Mouse (Mus musculus): ENCODE measurements around the gene Hipk2.
"Not testable (repeated sequence)": the region's sequence is repeated elsewhere in the genome, so short reads cannot be mapped to it uniquely, and the experiment has no call there.

Gene Hipk2

DNA sequence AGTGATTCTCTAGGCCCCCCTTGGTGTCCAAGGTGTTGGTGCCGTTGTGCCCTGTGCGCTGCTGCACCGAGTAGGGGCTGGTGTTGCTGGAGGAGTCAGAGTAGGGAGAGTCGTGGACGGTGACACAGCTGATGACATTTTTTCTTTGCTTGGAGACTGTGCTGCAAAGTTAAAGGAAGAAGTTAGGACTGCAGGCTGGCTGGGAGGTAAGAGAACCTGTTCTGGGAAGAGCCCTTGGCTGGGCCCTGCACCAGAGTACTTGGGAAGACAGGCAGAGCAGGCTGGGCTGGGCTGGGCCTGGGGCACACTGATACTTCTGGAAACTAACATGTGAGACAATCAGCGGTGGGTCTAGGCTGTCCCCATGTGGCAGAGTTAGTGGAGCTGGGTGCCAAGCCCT, 172.4 kb downstream of the Hipk2 start:
- DNase-seq (ENCODE audit: extremely low spot score) = no peak

DNA sequence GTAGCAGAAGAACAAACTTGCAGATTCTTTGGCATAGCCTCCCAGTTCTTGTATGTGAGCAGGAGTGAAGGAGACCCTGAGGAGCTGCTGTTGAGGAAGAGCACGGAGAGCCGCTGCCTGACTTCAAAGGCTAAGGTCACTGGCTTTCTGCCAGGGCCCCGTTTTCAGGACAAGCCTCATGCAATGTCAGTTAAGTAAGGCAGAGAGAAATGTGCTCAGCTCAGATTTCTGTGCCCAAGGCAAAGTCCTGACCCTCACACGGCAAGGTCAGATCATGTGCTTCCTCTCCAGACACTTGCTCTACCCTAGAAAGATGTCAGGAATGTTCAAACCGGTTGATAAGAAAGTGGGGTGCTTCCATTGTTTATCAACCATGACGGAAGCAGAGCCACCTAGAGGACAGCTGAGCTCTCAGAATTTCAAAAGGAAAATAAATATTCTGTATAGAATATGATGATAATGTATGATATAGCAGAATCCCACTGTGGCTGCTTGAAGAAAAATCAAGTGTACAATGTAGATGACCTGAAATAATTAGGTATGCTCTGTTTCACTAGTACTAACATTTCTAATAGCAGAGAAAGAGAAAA, 173.1 kb downstream of the Hipk2 start:
- no peak for DNase-seq (ENCODE audit: extremely low spot score)

GRCm38 (mm10) chr6:38701421-38701820, 174.5 kb downstream of the Hipk2 start:
- DNase-seq (ENCODE audit: extremely low spot score) = no peak

DNA sequence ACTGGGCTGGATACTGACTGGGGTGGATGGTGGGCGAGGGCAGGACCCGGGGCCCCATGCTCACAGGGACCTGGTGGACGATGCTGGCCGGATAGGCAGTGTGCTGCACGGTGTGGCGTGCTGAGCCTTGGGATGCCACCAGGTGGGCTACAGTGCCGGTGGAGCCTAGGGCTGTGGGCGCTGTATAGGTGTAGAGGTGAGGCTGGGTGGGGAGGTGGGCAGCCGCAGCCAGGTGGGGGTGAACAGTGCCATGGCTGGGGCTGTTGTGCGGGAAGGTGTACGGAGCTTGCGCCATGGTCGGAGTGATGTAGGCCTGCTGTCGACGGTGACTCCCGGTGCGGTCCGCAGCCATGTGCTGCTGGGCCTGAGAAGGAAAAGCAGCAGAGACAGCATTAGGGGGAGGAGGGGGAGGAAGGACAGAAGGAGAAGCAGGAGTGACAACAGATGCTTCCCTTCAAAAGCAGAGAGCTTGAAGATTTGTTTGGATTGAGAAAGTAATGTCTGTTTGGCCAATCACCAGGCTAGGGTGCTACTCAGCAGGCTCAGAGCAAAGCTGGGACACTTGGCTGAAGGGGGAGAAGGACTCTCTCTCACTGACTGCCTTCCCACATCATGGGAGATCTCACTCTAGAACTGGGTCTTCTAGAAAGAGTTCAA, 177.6 kb downstream of the Hipk2 start:
- DNase-seq (ENCODE audit: extremely low spot score) = no peak

GRCm38 (mm10) chr6:38696570-38696969, 179.4 kb downstream of the Hipk2 start:
- DNase-seq (ENCODE audit: extremely low spot score) = no peak

- peak; percentile 76 for DNase-seq (ENCODE audit: extremely low spot score)
Observed at GRCm38 (mm10) chr6:38695380-38696054, 180.4 kb downstream of the Hipk2 start.

- no peak for DNase-seq (ENCODE audit: extremely low spot score)
Observed at GRCm38 (mm10) chr6:38692556-38692955, 183.4 kb downstream of the Hipk2 start.

GRCm38 (mm10) chr6:38691052-38691451, 184.9 kb downstream of the Hipk2 start:
- no peak for DNase-seq (ENCODE audit: extremely low spot score)

DNA sequence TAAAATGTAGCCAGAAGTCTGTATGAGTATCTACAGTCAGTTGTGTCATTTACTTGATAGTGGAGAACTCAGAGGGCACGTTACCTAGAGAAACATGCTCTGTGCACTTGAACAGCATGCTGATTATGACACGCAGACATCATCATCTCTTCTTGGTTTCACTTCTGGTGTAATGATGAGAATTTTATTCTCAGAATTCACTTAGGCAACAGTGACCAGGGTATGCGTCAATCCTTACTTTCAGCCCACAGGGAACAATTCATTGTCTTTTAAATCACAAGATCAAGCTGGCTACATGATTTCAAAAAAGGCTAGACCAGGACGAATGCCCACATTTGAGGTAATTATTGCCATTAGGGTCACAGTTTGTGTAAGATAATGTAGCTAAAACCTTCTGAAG, 185.3 kb downstream of the Hipk2 start:
- DNase-seq (ENCODE audit: extremely low spot score) = no peak

DNA sequence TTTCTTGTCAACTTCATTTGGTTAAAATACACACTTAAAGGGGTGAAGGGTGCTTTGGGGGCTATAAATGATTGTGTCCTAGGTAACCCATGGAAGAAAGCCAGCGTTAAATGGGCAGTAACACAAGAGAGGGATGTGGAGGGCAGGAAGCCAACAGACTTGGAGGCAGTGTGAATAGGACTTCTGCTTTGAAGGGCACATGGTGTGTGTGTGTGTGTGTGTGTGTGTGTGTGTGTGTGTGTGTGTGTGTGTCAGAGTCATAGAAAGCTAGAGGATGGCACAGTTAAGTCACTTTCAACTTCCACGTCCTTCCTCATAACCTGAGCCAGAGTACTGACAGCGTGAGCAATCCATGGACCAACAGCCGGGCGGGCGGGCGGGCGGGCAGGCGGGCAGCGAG, 187.1 kb downstream of the Hipk2 start:
- no peak for DNase-seq (ENCODE audit: extremely low spot score)

- no peak for DNase-seq (ENCODE audit: extremely low spot score)
Observed at GRCm38 (mm10) chr6:38687216-38687615, 188.7 kb downstream of the Hipk2 start.

DNA sequence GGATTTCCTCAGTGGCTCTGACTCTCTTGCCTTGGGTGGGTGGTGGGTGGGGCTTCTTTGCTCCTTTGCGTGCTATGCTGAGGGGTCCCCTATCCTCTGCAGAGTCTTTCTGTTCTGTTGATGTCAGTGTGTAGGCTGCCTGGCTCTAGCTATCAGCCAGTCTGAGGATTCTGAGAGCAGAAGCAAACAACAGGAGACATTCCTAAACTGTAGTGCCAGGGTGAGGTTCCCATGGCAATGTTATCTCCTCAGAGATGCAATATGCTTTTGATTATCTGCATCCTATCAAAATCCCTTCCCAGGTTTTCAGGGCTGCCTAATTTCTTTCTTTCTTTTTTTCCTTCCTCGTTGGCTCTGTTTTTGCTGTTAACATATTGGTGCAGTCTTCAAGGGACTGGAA, 193.4 kb downstream of the Hipk2 start:
- no peak for DNase-seq (ENCODE audit: extremely low spot score)

GRCm38 (mm10) chr6:38677629-38678028, 198.3 kb downstream of the Hipk2 start:
- no peak for DNase-seq (ENCODE audit: extremely low spot score)

DNA sequence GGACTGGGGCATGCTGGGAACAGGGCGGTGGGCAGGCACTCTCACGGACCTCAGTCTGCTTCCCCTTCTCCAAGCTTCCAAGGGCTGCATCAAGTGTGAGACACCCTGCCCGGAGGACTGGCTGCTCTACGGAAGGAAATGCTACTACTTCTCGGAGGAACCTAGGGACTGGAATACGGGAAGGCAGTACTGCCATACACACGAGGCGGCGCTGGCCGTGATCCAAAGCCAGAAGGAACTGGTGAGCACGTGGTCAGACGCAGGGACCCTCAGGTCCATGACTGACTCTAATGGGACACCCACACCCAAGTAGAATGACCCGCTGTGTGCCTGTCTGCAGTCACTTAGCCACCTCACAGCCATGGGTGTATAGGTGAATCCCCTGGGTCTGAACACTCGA, 199.2 kb downstream of the Hipk2 start:
- no peak for DNase-seq (ENCODE audit: extremely low spot score)

DNA sequence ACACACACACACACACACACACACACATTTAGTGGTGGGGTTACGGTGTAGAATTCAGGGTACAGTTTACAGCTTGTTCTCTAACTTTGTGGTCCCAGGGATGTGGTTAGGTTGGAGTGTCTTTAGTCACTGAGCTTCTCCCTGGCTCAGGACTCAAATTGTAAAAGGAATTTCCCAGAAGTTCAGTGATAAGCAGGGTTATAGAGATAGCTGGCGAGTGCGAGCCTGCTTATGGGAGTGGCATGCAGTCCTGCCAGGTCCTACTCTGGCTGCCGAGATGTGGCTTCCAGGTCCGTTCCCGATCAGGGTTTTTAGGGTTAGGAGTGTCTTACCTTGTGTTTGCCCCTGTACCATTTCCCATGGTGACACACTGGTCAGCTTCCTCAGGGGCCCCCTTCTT, 199.7 kb downstream of the Hipk2 start:
- DNase-seq (ENCODE audit: extremely low spot score) = no peak

DNA sequence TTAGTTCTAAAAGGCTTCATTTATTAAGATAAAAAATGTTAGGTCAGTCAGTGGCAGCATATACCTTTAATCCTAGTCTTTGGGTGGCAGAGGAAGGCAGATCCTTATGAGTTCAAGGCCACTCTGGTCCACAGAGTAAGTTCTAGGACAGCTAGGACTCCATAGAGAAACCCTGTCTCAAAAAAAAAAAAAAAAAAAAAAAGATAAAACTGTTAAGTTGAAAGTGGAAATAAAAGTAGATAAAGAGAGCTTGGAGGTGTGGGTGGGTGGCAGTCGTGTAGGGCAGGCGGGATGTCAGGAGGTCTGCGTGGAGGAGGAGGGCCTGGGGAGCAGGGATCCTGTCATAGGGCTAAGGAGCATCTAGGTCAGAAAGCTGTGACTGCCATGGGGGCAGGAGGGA, 204.0 kb downstream of the Hipk2 start:
- DNase-seq (ENCODE audit: extremely low spot score) = no peak

- DNase-seq (ENCODE audit: extremely low spot score) = no peak
Observed at GRCm38 (mm10) chr6:38671270-38671669, 204.7 kb downstream of the Hipk2 start.

DNA sequence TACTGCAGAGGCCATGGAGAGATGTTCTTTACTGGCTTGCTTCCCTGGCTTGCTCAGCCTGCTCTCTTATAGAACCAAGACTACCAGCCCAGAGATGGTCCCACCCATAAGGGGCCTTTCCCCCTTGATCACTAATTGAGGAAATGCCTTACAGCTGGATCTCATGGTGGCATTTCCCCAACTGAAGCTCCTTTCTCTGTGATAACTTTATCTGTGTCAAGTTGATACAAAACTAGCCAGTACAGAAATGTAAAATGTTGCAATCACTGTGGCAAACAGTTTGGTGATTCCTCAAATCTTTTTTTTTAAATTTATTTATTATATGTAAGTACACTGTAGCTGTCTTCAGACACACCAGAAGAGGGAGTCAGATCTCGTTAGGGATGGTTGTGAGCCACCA, 205.5 kb downstream of the Hipk2 start:
- not testable (repeated sequence) for DNase-seq (ENCODE audit: extremely low spot score)

DNA sequence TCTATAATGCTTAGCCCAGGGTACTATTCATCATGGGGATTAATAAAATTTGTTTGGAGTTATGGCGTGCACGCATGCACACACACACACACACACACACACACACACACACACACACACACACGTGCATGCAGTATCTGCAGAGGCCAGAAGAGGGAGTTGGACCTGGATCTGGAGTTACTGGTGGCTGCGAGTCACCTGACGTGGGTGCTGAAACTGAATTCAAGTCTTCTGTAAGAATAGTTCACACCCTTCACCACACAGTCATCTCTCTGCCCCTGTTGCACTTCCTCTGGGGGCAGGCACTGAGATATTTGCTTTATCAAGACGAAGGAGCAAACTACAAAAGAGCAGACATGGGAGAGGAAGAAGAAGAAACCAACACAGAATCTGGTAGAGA, 206.4 kb downstream of the Hipk2 start:
- no peak for DNase-seq (ENCODE audit: extremely low spot score)

- peak; percentile 49 for DNase-seq (ENCODE audit: extremely low spot score)
Observed at GRCm38 (mm10) chr6:38662714-38663615, 213.0 kb downstream of the Hipk2 start, which contains the start of gene Clec2l. TSS of gene Clec2l (plus strand) at chr6:38663069.

DNA sequence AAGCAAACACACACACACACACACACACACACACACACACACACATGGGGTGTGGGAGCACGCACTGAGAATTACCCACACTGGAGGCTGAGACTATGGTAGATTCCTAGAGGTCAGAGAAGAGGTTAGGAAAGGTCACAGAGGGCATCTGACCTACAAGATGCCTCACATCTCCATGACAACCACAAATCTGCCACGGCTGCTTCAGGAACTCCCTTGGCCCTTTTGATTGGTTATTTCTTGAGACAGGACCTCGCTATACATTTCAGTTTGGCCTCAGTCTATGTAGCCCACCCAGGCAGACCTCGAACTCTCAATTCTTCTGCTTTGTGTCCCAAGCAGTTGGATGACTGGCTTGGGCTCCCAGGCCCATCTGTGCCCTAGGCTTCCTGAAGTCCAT, 214.3 kb downstream of the Hipk2 start:
- DNase-seq (ENCODE audit: extremely low spot score) = peak; percentile 78

DNA sequence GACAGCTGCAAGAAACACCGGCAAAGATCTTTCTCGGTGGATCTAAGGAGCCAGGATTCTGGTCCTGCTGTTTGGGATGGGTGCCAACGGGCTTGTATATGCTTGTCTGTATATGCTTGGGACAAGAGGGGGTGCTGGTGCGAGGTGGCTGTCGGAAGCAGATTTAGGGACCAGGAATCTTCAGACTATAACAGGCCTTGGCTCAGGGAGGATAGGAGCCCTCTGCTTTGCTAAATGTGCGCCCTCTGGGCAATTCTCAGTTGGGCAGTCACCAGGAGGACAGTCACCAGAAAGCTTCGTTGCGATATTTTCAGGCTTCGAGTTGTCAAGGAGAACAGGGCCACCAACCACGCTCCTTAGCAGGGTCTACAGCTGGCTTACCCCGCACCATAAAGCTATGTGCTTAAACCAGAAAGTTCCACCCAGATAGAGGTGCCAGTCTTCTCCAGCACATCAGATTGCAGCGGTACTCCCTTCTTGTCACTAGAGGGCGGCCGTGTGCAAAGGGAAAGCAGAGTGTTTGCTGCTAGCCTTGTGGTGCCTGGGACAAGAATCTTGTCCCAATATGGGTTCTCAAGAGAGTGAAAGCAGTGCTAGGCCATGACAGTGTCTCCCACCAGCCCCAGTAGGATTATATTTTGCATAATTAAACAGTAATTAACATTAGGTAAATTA, 225.6 kb downstream of the Hipk2 start:
- peak; percentile 68 for DNase-seq (ENCODE audit: extremely low spot score)

Measured in embryo, embryonic 9.5 days (tissue).